Mouse (Mus musculus) kidney, embryonic 14.5 days (tissue): ENCODE measurements around the gene Vav3. TPM values are rescaled to one million over a fixed set of nuclear protein-coding genes. Genes with fewer than 3 reads are reported as not detected.
"Not testable (repeated sequence)": the region's sequence is repeated elsewhere in the genome, so short reads cannot be mapped to it uniquely, and the experiment has no call there.

Experiments
- ATAC-seq: fragments of 200-750 bp; cut with Nextera tagmentation; 2 replicates; pipeline ENCODE4 v1.8.0; 2017; ENCODE audit warnings: moderate number of reproducible peaks, mild to moderate bottlenecking, moderate TSS enrichment, moderate library complexity; ENCODE audit not compliant: low FRiP score, low TSS enrichment
- H3K27ac ChIP-seq: fragments of 300-500 bp; sonication (generic); 2 replicates; pipeline ENCODE4 v1.5.1; 2014; ENCODE audit warnings: low read depth, mild to moderate bottlenecking, low read length, moderate library complexity, mixed read lengths
- H3K27me3 ChIP-seq: fragments of 300-500 bp; sonication (generic); 2 replicates; pipeline ENCODE4 v1.6.1; 2014; ENCODE audit warnings: mild to moderate bottlenecking, low read length; ENCODE audit not compliant: control insufficient read depth, insufficient read depth
- H3K36me3 ChIP-seq: fragments of 300-500 bp; sonication (generic); 2 replicates; pipeline ENCODE4 v1.6.1; 2014; ENCODE audit warnings: low read length, mixed read lengths; ENCODE audit not compliant: control insufficient read depth, insufficient read depth
- H3K4me1 ChIP-seq: fragments of 300-500 bp; sonication (generic); 2 replicates; pipeline ENCODE4 v1.6.1; 2014; ENCODE audit warnings: low read length, mixed read lengths; ENCODE audit not compliant: control insufficient read depth, insufficient read depth
- H3K4me2 ChIP-seq: fragments of 300-500 bp; sonication (generic); replicated peaks from 2 replicates; pipeline ENCODE4 v1.6.1; 2014; ENCODE audit warnings: low read depth, mild to moderate bottlenecking, low read length
- H3K4me3 ChIP-seq: fragments of 300-500 bp; sonication (generic); 2 replicates; pipeline ENCODE4 v1.5.1; 2014; ENCODE audit warnings: mild to moderate bottlenecking, low read length
- H3K9ac ChIP-seq: fragments of 300-500 bp; sonication (generic); 2 replicates; pipeline ENCODE4 v1.6.1; 2014; ENCODE audit warnings: low read depth, mild to moderate bottlenecking, low read length, moderate library complexity
- H3K9me3 ChIP-seq: fragments of 300-500 bp; sonication (generic); 2 replicates; pipeline ENCODE4 v1.6.1; 2016; ENCODE audit warnings: low read length; ENCODE audit not compliant: control insufficient read depth
- WGBS: fragments of 180-500 bp; shearing (Covaris S2); extraction: QIAGEN DNeasy Blood & Tissue Kit; methylation state at CpG from one replicate; pipeline ENCODE4 v1.1.7; 2014; 5-methylcytosine and 5-hydroxymethylcytosine counted together
- polyA plus RNA-seq: library from polyadenylated mRNA; unstranded; fragments of >200 nt; fragmentation: Nextera tagmentation; extraction: Ambion mirVana; gene quantifications from 2 replicates; pipeline ENCODE4 v1.2.1, GENCODE M21; 2014

Gene Vav3
- polyA plus RNA-seq, 1 experiment from 2014 or later = 25.7 TPM

DNA sequence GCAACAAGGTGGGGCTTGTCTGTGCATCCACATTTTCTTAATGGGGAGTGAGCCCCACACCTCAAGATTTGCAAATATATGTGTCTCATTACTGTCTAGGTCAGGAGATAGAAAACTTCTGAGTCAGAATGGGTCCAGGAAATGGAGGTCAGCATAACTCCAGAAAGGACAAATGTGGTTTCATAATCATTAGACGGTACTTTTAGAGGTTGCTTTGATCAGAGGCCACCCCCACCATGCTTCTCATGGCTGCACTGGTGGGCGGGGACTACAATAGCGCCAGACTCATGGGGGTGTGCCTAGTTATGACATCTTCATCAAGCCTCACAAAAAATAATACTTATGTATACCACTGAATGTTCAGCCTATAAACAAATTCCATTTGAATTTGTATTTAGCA lies 103.6 kb downstream of the Vav3 start:
- Histone ChIP-seq H3K4me1 (no peaks in the 10 kb centered on the region), H3K36me3 (no peaks in the 10 kb centered on the region), H3K9me3 (no peaks in the 10 kb centered on the region), H3K27ac (no peak overlapping the region), H3K4me3 (no peak overlapping the region), H3K9ac (no peak overlapping the region), H3K4me2 (no peak overlapping the region), H3K27me3 (no peaks in the 10 kb centered on the region)
- 81% methylated on average over 3 of the region's 3 CpGs for WGBS
- ATAC-seq = no peak

GRCm38 (mm10) chr3:109446903-109447302 lies 106.5 kb downstream of the Vav3 start:
- no peak overlapping the region for H3K9ac ChIP-seq
- no peak overlapping the region for H3K27ac ChIP-seq
- no peaks in the 10 kb centered on the region for H3K36me3 ChIP-seq
- H3K4me2 ChIP-seq = no peak overlapping the region
- no peaks in the 10 kb centered on the region for H3K9me3 ChIP-seq
- 45% methylated on average over 4 of the region's 4 CpGs for WGBS
- no peak overlapping the region for H3K4me3 ChIP-seq
- H3K27me3 ChIP-seq = no peaks in the 10 kb centered on the region
- no peaks in the 10 kb centered on the region for H3K4me1 ChIP-seq
- ATAC-seq = no peak

- not testable (repeated sequence) for H3K36me3 ChIP-seq, H3K9me3 ChIP-seq, H3K4me3 ChIP-seq, H3K9ac ChIP-seq, H3K4me2 ChIP-seq, H3K27me3 ChIP-seq, H3K4me1 ChIP-seq, ATAC-seq, H3K27ac ChIP-seq
- WGBS = 81% methylated on average over 5 of the region's 5 CpGs
Measured at GRCm38 (mm10) chr3:109448249-109448648, 107.8 kb downstream of the Vav3 start.

DNA sequence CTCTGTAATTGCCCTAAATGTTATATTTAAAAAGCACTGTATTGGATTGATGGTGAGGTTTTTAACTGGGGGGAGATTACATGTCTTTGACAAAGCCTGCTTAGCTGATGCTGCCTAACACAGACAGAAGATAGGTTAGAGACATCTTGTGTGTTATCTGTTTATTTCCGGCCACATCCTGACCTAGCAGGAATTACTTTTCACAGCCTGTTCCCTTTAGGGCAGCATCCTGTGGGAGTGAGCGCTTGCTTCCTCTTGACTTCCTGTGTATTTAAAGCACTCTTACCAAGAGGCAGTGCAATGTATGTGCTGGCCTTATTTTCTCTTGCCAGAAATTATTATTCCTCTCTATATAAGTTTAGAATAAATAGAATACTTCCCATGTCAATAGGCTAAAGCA lies 111.5 kb downstream of the Vav3 start:
- Histone ChIP-seq H3K4me3 (no peak overlapping the region), H3K9ac (no peak overlapping the region), H3K27me3 (no peaks in the 10 kb centered on the region), H3K4me2 (no peak overlapping the region), H3K36me3 (no peaks in the 10 kb centered on the region), H3K4me1 (no peaks in the 10 kb centered on the region), H3K27ac (no peak overlapping the region), H3K9me3 (no peaks in the 10 kb centered on the region)
- 52% methylated on average over 2 of the region's 2 CpGs for WGBS
- 0 out of 2 replicates have a peak, but pooled peaks have one; percentile 43 for ATAC-seq

DNA sequence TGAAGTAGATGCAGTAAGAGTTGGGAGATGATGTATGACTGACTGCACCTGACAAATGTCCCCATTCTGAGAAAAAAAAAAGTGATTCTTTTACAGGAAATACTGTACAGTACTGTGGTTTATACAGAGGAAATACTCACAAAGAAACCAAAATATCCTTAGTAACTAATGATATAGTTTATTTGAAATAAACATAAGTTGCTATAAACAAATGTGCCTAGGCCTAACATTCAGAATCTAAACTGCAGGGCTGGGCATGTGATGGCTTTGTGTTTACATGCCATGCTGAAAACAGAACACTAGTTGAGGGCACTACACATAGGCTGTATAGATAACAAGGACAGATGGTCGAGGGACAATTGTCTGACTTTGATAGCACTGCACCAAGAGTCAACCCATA lies 114.2 kb downstream of the Vav3 start:
- H3K27ac ChIP-seq = no peak overlapping the region
- H3K4me2 ChIP-seq = no peak overlapping the region
- no peaks in the 10 kb centered on the region for H3K27me3 ChIP-seq
- ATAC-seq = no peak
- 67% methylated on average over 1 of the region's 1 CpGs for WGBS
- H3K4me1 ChIP-seq = no peaks in the 10 kb centered on the region
- no peak overlapping the region for H3K4me3 ChIP-seq
- H3K9ac ChIP-seq = no peak overlapping the region
- H3K9me3 ChIP-seq = no peaks in the 10 kb centered on the region
- no peaks in the 10 kb centered on the region for H3K36me3 ChIP-seq

DNA sequence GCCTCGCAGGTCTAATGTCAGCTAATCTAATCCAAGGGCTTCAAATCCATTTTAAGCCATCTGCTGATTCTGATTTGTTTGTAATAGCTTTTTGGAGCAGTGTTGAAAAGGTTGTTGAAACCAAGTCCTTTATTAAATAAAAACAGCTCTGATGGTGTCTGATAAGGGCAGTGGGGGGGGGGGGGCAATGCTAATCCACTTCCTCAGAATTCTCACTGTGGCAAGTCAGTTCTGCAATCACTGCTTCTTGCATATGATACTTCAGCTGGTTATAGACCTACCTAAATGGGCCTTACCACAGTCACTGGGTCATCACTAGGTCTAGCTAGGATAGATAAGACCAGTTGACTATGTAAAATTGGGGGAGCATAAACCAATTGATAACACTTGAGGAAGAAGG lies 115.9 kb downstream of the Vav3 start:
- no peaks in the 10 kb centered on the region for H3K36me3 ChIP-seq
- WGBS = 100% methylated on average over 1 of the region's 1 CpGs
- no peak overlapping the region for H3K4me2 ChIP-seq
- H3K9ac ChIP-seq = no peak overlapping the region
- H3K9me3 ChIP-seq = no peaks in the 10 kb centered on the region
- H3K4me3 ChIP-seq = no peak overlapping the region
- no peaks in the 10 kb centered on the region for H3K4me1 ChIP-seq
- no peak overlapping the region for H3K27ac ChIP-seq
- no peaks in the 10 kb centered on the region for H3K27me3 ChIP-seq
- ATAC-seq = no peak

DNA sequence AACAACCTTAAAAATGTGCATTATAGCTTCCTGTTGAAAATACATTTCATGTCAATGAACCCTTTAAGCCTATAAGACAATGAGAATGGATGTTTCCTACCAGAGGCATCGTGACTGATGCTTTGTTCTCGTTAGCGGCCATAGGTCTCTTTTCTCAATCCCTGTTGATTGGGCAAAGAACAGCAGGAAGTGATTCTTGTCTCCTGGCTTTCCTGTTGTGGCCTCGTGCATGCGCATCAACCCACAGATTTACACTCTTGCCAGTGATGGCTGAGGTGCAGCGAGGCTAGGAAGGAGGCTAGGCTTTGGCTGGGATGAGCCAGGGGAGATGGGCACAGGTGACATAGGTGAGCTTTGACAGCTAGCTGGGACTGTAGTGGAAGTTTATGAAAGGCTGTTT lies 123.2 kb downstream of the Vav3 start:
- Histone ChIP-seq H3K4me2 (no peak overlapping the region), H3K9me3 (no peaks in the 10 kb centered on the region), H3K27ac (no peak overlapping the region), H3K4me1 (no peaks in the 10 kb centered on the region), H3K27me3 (no peaks in the 10 kb centered on the region), H3K36me3 (no peaks in the 10 kb centered on the region), H3K4me3 (no peak overlapping the region), H3K9ac (no peak overlapping the region)
- no peak for ATAC-seq
- WGBS = 86% methylated on average over 6 of the region's 6 CpGs

GRCm38 (mm10) chr3:109464600-109464999 lies 124.1 kb downstream of the Vav3 start:
- Histone ChIP-seq H3K36me3 (no peaks in the 10 kb centered on the region), H3K4me1 (no peaks in the 10 kb centered on the region), H3K4me3 (no peak overlapping the region), H3K9ac (no peak overlapping the region), H3K9me3 (no peaks in the 10 kb centered on the region), H3K27me3 (no peaks in the 10 kb centered on the region), H3K4me2 (no peak overlapping the region), H3K27ac (no peak overlapping the region)
- no peak for ATAC-seq
- WGBS = 77% methylated on average over 8 of the region's 8 CpGs

DNA sequence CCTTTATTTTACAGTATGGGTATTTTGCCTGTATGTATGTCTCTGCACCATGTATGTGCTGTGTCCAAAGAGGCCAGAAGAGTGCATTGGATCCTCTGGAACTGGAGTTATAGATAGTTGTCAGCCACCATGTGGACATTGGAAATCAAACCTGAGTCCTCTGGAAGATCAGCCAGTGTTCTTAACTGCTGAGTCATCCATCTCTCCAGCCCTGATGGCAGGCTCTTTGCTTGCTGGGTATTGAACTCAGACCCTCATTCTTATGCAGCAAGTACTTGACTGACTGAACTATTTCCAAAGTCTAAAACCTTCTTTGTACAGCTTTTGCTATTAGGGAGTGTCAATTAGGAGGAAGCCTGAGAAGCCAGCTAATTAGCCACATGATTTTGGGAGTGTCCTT lies 126.1 kb downstream of the Vav3 start:
- H3K9ac ChIP-seq = no peak overlapping the region
- H3K27me3 ChIP-seq = no peaks in the 10 kb centered on the region
- ATAC-seq = no peak
- H3K4me2 ChIP-seq = no peak overlapping the region
- no peak overlapping the region for H3K4me3 ChIP-seq
- no peaks in the 10 kb centered on the region for H3K4me1 ChIP-seq
- no peaks in the 10 kb centered on the region for H3K9me3 ChIP-seq
- no peaks in the 10 kb centered on the region for H3K36me3 ChIP-seq
- no peak overlapping the region for H3K27ac ChIP-seq

- Histone ChIP-seq H3K27me3 (no peaks in the 10 kb centered on the region), H3K4me1 (no peaks in the 10 kb centered on the region), H3K36me3 (no peaks in the 10 kb centered on the region), H3K9me3 (no peaks in the 10 kb centered on the region), H3K4me3 (no peak overlapping the region), H3K4me2 (no peak overlapping the region), H3K27ac (no peak overlapping the region), H3K9ac (no peak overlapping the region)
- no peak for ATAC-seq
- 66% methylated on average over 4 of the region's 4 CpGs for WGBS
Measured at GRCm38 (mm10) chr3:109467288-109467687, 126.8 kb downstream of the Vav3 start.
